Mouse (Mus musculus) forebrain, embryonic 13.5 days (tissue): ENCODE measurements around the gene Efcab7. TPM values are rescaled to one million over a fixed set of nuclear protein-coding genes. Genes with fewer than 3 reads are reported as not detected.

Source experiments
- ATAC-seq: fragments of 200-750 bp; cut with Nextera tagmentation; 2 replicates; pipeline ENCODE4 v1.8.0; 2017
- H3K27ac ChIP-seq: fragments of 300-500 bp; sonication (generic); 2 replicates; pipeline ENCODE4 v1.5.1; 2015; ENCODE audit warnings: inconsistent platforms, mild to moderate bottlenecking, moderate library complexity
- H3K27me3 ChIP-seq: fragments of 300-500 bp; sonication (generic); 2 replicates; pipeline ENCODE4 v1.6.1; 2015; ENCODE audit warnings: mild to moderate bottlenecking, inconsistent platforms
- H3K36me3 ChIP-seq: fragments of 300-500 bp; sonication (generic); 2 replicates; pipeline ENCODE4 v1.6.1; 2015; ENCODE audit warnings: mild to moderate bottlenecking, inconsistent platforms; ENCODE audit not compliant: poor library complexity, severe bottlenecking
- H3K4me1 ChIP-seq: fragments of 300-500 bp; sonication (generic); 2 replicates; pipeline ENCODE4 v1.6.1; 2015; ENCODE audit warnings: inconsistent platforms
- H3K4me2 ChIP-seq: fragments of 300-500 bp; sonication (generic); 2 replicates; pipeline ENCODE4 v1.6.1; 2015; ENCODE audit warnings: inconsistent platforms, mild to moderate bottlenecking, moderate library complexity
- H3K4me3 ChIP-seq: fragments of 300-500 bp; sonication (generic); 2 replicates; pipeline ENCODE4 v1.5.1; 2015; ENCODE audit warnings: mild to moderate bottlenecking, inconsistent platforms
- H3K9ac ChIP-seq: fragments of 300-500 bp; sonication (generic); 2 replicates; pipeline ENCODE4 v1.6.1; 2015; ENCODE audit warnings: mild to moderate bottlenecking, inconsistent platforms
- H3K9me3 ChIP-seq: fragments of 300-500 bp; sonication (generic); replicated peaks from 2 replicates; pipeline ENCODE4 v1.6.1; 2016; ENCODE audit warnings: inconsistent platforms
- WGBS: fragments of 180-500 bp; shearing (Covaris S2); methylation state at CpG from one replicate; pipeline ENCODE4 v1.1.7; 2015; 5-methylcytosine and 5-hydroxymethylcytosine counted together
- polyA plus RNA-seq: library from polyadenylated mRNA; unstranded; fragments of >200 nt; fragmentation: Nextera tagmentation; extraction: Ambion mirVana; gene quantifications from 2 replicates; pipeline ENCODE4 v1.2.1, GENCODE M21; 2015

The Efcab7 gene
- 22.3 and 28.5 TPM in 2 replicates for polyA plus RNA-seq

GRCm38 (mm10) chr4:99829094-99830073, at the start of gene Efcab7:
TSS of gene Efcab7 (plus strand) at chr4:99829198.
- Histone ChIP-seq H3K9me3 (no peaks in the 10 kb centered on the region), H3K4me1 (peaks cover 13% of the 10 kb centered on the region), H3K4me3 (peak within 1 kb of the TSS; percentile 74), H3K27me3 (no peaks in the 10 kb centered on the region), H3K9ac (peak within 1 kb of the TSS; percentile 84), H3K27ac (peak within 1 kb of the TSS; percentile 96), H3K36me3 (0 out of 2 replicates have a peak, but pooled peaks cover 5% of the 10 kb centered on the region), H3K4me2 (peak within 1 kb of the TSS; percentile 68)
- ATAC-seq: peak; percentile 92
- under 1% methylated on average over 48 of the region's 48 CpGs for whole genome bisulfite sequencing

GRCm38 (mm10) chr4:99792365-99792764, 36.6 kb upstream of the Efcab7 start:
- no peak overlapping the region for H3K27ac ChIP-seq
- H3K4me1 ChIP-seq: no peaks in the 10 kb centered on the region
- H3K36me3 ChIP-seq: peaks cover 7% of the 10 kb centered on the region; the same call in 1 of the 2 replicates
- H3K9ac ChIP-seq: no peak overlapping the region
- 95% methylated on average over 6 of the region's 6 CpGs for WGBS
- ATAC-seq: no peak
- no peak overlapping the region for H3K4me2 ChIP-seq
- H3K27me3 ChIP-seq: no peaks in the 10 kb centered on the region
- H3K9me3 ChIP-seq: no peaks in the 10 kb centered on the region
- H3K4me3 ChIP-seq: no peak overlapping the region

DNA sequence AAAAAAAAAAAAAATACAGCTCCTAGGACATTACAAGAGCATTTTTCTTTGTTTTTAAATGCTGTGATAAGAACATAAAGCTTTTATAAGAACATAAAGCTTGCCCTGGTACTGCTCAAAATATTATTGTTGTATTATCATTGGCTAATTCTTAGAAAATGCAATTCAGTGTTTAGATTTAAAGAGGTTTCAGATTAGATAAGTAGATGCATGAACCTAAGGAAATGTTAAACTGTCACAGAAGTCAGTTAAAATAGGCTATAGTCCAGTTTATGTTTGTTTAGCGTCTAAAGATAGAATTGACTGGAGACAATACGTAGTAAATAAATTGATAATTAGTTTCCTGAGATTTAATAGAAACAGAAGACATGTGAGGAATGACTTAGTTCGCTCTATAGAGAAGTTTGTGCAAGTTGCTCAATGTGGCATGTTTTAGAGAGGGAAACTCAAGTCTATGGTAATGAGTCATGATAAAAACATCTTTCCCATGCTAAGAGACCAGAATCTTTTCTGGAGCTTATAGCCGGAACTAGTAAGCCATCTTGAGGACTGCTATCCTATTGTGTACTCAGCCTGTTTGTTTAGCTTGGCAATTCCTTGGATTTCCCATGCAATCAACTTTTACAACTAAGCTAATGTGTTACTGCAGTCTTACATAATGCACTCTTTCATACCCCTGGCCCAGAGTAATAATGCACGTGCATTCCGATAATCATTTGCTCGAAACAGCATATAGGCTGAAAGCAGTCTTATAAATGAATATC, 12.1 kb upstream of the Efcab7 start:
- Histone ChIP-seq H3K4me3 (no peak overlapping the region), H3K9me3 (no peaks in the 10 kb centered on the region), H3K4me1 (no peaks in the 10 kb centered on the region), H3K36me3 (no peaks in the 10 kb centered on the region), H3K27me3 (no peaks in the 10 kb centered on the region), H3K9ac (no peak overlapping the region), H3K27ac (no peak overlapping the region), H3K4me2 (no peak overlapping the region)
- WGBS: 91% methylated on average over 7 of the region's 7 CpGs
- ATAC-seq: no peak

DNA sequence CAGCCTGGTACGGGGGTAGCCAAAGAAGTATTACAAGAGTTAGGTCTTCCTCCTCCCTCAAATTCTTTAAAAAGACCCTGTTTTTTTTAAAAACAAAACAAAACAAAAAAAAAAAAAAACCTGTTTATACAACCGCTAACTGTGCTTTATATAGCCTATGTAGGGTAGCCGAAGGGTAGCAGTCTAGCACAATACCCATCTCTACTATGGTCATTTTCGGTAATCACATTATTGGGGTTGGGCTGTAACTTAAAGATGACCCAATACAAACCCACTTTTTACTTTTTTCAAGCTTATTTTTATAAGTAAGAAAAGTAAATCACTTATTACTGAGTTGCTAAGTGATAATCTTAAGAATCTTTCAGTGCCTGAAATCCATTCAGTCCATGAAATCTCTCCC, 661 bp upstream of the Efcab7 start:
- Histone ChIP-seq H3K4me3 (peak overlapping the region; percentile 74), H3K27me3 (no peaks in the 10 kb centered on the region), H3K36me3 (0 out of 2 replicates have a peak, but pooled peaks cover 5% of the 10 kb centered on the region), H3K4me2 (peak overlapping the region; percentile 68), H3K9ac (peak overlapping the region; percentile 84), H3K4me1 (peaks cover 13% of the 10 kb centered on the region), H3K9me3 (no peaks in the 10 kb centered on the region), H3K27ac (no peak overlapping the region)
- WGBS: 39% methylated on average over 4 of the region's 4 CpGs
- ATAC-seq: no peak

GRCm38 (mm10) chr4:99828739-99829093, 282 bp upstream of the Efcab7 start:
- peak overlapping the region; percentile 74 for H3K4me3 ChIP-seq
- H3K27me3 ChIP-seq: no peaks in the 10 kb centered on the region
- H3K9ac ChIP-seq: peak overlapping the region; percentile 84
- peak overlapping the region; percentile 96; the same call in 1 of the 2 replicates for H3K27ac ChIP-seq
- ATAC-seq: no peak; the same call in 1 of the 2 replicates
- under 1% methylated on average over 7 of the region's 7 CpGs for WGBS
- H3K9me3 ChIP-seq: no peaks in the 10 kb centered on the region
- H3K36me3 ChIP-seq: 0 out of 2 replicates have a peak, but pooled peaks cover 5% of the 10 kb centered on the region
- peak overlapping the region; percentile 68 for H3K4me2 ChIP-seq
- peaks cover 13% of the 10 kb centered on the region for H3K4me1 ChIP-seq

GRCm38 (mm10) chr4:99881882-99882281, 52.9 kb downstream of the Efcab7 start:
- Histone ChIP-seq H3K9me3 (no peaks in the 10 kb centered on the region), H3K27me3 (no peaks in the 10 kb centered on the region), H3K27ac (no peak overlapping the region), H3K4me2 (no peak overlapping the region), H3K36me3 (no peaks in the 10 kb centered on the region), H3K9ac (no peak overlapping the region), H3K4me3 (no peak overlapping the region), H3K4me1 (peaks cover 6% of the 10 kb centered on the region)
- ATAC-seq: no peak

- Histone ChIP-seq H3K27ac (no peak overlapping the region), H3K4me1 (peaks cover 6% of the 10 kb centered on the region), H3K4me2 (no peak overlapping the region), H3K9me3 (no peaks in the 10 kb centered on the region), H3K9ac (no peak overlapping the region), H3K4me3 (no peak overlapping the region), H3K36me3 (no peaks in the 10 kb centered on the region), H3K27me3 (no peaks in the 10 kb centered on the region)
- no peak for ATAC-seq
These were observed 53.4 kb downstream of the Efcab7 start for GRCm38 (mm10) chr4:99882405-99882804.

- H3K9ac ChIP-seq: no peak overlapping the region
- no peaks in the 10 kb centered on the region for H3K27me3 ChIP-seq
- H3K36me3 ChIP-seq: no peaks in the 10 kb centered on the region
- H3K27ac ChIP-seq: no peak overlapping the region
- no peak overlapping the region for H3K4me3 ChIP-seq
- H3K4me1 ChIP-seq: no peaks in the 10 kb centered on the region
- ATAC-seq: no peak
- 68% methylated on average over 4 of the region's 4 CpGs for whole genome bisulfite sequencing
- no peaks in the 10 kb centered on the region for H3K9me3 ChIP-seq
- no peak overlapping the region for H3K4me2 ChIP-seq
These were observed 85.0 kb downstream of the Efcab7 start for GRCm38 (mm10) chr4:99913894-99914451.

DNA sequence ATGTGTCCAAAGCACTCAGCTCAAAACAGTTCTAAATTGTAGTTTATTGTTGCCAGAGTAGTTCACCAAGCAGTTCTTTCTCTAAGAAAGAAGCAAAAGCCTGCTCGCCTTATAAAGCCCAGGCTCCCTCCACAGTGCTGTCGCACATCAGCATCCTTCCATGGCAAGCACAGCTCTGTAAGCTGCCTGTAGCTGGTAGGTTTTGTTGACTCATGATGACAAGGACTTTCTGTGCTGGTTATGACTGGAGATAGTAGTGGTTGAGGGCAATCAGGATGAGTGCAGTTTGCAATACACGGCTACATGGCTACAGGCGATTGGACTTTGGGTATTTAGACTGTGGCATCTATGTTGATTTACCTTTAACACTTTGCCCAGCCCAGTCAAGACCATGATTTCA, 97.4 kb downstream of the Efcab7 start:
- Histone ChIP-seq H3K27ac (no peak overlapping the region), H3K9me3 (no peaks in the 10 kb centered on the region), H3K9ac (no peak overlapping the region), H3K4me2 (no peak overlapping the region), H3K36me3 (no peaks in the 10 kb centered on the region), H3K4me1 (peaks cover 15% of the 10 kb centered on the region), H3K4me3 (no peak overlapping the region), H3K27me3 (no peaks in the 10 kb centered on the region)
- ATAC-seq: no peak
- 88% methylated on average over 4 of the region's 4 CpGs for WGBS

GRCm38 (mm10) chr4:99928521-99928920, 99.5 kb downstream of the Efcab7 start:
- Histone ChIP-seq H3K4me1 (peaks cover 15% of the 10 kb centered on the region), H3K27me3 (no peaks in the 10 kb centered on the region), H3K4me3 (no peak overlapping the region), H3K36me3 (no peaks in the 10 kb centered on the region), H3K9me3 (no peaks in the 10 kb centered on the region), H3K9ac (no peak overlapping the region), H3K4me2 (no peak overlapping the region), H3K27ac (no peak overlapping the region)
- WGBS: 87% methylated on average over 6 of the region's 6 CpGs
- no peak for ATAC-seq

DNA sequence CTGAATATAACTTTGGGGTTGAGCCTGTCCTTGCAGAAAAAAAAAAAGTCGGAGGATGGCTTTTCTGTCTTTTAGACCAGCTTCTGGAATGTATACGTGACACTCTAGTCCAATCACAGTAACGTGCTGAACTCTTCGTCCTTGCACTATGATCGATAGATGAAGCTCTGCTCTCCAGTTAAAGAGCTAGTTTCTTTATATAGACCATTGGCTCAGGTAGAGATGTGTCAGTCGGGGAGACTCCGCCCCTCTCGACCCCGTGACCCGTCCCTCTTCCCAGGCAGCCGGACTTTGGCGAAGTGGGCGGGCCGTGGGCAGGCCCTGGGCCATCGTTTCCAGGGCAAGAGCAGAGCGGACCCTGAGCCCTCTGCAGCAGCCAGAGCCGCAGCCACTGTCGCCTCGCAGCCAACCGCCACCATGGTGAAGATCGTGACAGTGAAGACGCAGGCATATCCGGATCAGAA, 100.2 kb downstream of the Efcab7 start, which contains the start of gene Pgm1:
Gene Pgm1, plus strand, starts transcription at position 266 of the 464 bp plus-strand sequence.
- H3K4me2 ChIP-seq: peak within 1 kb of the TSS; percentile 92
- H3K4me3 ChIP-seq: peak within 1 kb of the TSS; percentile 64
- H3K27ac ChIP-seq: peak within 1 kb of the TSS; percentile 54
- no peaks in the 10 kb centered on the region for H3K9me3 ChIP-seq
- 4% methylated on average over 23 of the region's 23 CpGs for WGBS
- H3K27me3 ChIP-seq: no peaks in the 10 kb centered on the region
- peak within 1 kb of the TSS; percentile 77 for H3K9ac ChIP-seq
- H3K36me3 ChIP-seq: no peaks in the 10 kb centered on the region
- H3K4me1 ChIP-seq: peaks cover 15% of the 10 kb centered on the region
- ATAC-seq: peak; percentile 86
